In the genomic region with DNA sequence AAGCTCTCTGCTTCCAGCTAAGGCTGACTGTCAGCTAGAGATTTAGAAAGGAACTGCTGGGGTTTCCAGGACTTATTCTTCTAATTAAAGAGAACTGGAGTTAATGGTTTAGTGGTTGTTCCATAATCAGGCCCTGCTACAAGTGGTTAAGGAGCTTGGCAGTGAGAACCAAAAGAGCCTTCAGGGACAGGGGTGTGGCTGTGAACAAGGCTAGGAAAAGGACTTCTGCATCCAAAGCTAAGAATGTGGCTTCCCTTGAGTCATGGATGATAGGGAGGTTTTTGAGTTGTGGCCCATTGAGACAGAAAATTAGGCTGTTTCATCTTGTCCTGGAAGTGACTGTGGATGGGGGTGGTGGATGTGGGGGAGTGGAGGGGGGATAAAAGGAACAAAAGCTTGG, we compare ENCODE assay signal across 19 mouse cellular contexts.
"Had no signal": no experiment of that assay in that cellular context is flagged by ENCODE, and none has a peak within 500 bp of the region (broad histone marks: within the 10 kb centered on the region; RNA-seq: fewer than 3 reads in every experiment).

No protein-coding gene starts in this region.

- H3K27me3 ChIP-seq: limb, embryonic 12.5 days; limb, embryonic 15.5 days; midbrain, embryonic 12.5 days; neural tube, embryonic 13.5 days had no signal

- H3K4me3 ChIP-seq: limb, embryonic 12.5 days; limb, embryonic 15.5 days; midbrain, embryonic 12.5 days; myocyte; neural tube, embryonic 13.5 days had no signal

- H3K4me2 ChIP-seq: limb, embryonic 12.5 days; limb, embryonic 15.5 days; liver, embryonic 11.5 days; lung, embryonic 14.5 days; midbrain, embryonic 12.5 days; neural tube, embryonic 13.5 days had no signal

- DNase-seq: kidney, postnatal 14 days; kidney, postnatal 4 days; left cerebral cortex, postnatal 4 days; liver, postnatal 0 days; lung, embryonic 14.5 days; retina, postnatal 1 day; right cerebral cortex, postnatal 25 days; thymus, adult 18-20 months; thymus, postnatal 4 days had no signal

- H3K9ac ChIP-seq: limb, embryonic 12.5 days; limb, embryonic 15.5 days; liver, embryonic 14.5 days; liver, postnatal 0 days; lung, embryonic 14.5 days; midbrain, embryonic 12.5 days; neural tube, embryonic 13.5 days had no signal

- ATAC-seq: liver, postnatal 0 days; lung, postnatal 0 days; midbrain, embryonic 16.5 days had no signal

- H3K4me1 ChIP-seq: limb, embryonic 12.5 days; midbrain, embryonic 12.5 days; neural tube, embryonic 13.5 days had no signal

- H3K27ac ChIP-seq: limb, embryonic 12.5 days; limb, embryonic 15.5 days; liver, embryonic 14.5 days; macrophage; midbrain, embryonic 12.5 days; neural tube, embryonic 13.5 days had no signal

- H3K9me3 ChIP-seq: limb, embryonic 12.5 days; limb, embryonic 15.5 days; midbrain, embryonic 12.5 days; neural tube, embryonic 13.5 days had no signal
